Mouse (Mus musculus) ES-Bruce4 (cell line): Measurements from ENCODE around the gene Tmem72. TPM values are rescaled to one million over a fixed set of nuclear protein-coding genes. Genes with fewer than 3 reads are reported as not detected.

Experiments
- H3K27ac ChIP-seq: 2 replicates; pipeline ENCODE4 v1.5.1; 2012; ENCODE audit warnings: low read length, inconsistent platforms; ENCODE audit not compliant: insufficient read depth
- H3K27me3 ChIP-seq: 2 replicates; pipeline ENCODE4 v1.6.1; 2012; ENCODE audit warnings: mild to moderate bottlenecking, low read length, inconsistent platforms; ENCODE audit not compliant: control insufficient read depth, poor library complexity, insufficient read depth, severe bottlenecking
- H3K36me3 ChIP-seq: 2 replicates; pipeline ENCODE4 v1.6.1; 2012; ENCODE audit warnings: inconsistent platforms, mild to moderate bottlenecking, low read length, moderate library complexity; ENCODE audit not compliant: control insufficient read depth, poor library complexity, insufficient read depth, severe bottlenecking
- H3K4me1 ChIP-seq: one replicate; pipeline ENCODE4 v1.8.1; 2011; ENCODE audit warnings: low read length; ENCODE audit not compliant: control insufficient read depth, insufficient read depth
- H3K4me3 ChIP-seq: 2 replicates; pipeline ENCODE4 v1.5.1; 2011; ENCODE audit warnings: low read depth, mild to moderate bottlenecking, low read length
- H3K9ac ChIP-seq: 2 replicates; pipeline ENCODE4 v1.6.1; 2012; ENCODE audit warnings: low read depth, mild to moderate bottlenecking, inconsistent platforms; ENCODE audit not compliant: poor library complexity, severe bottlenecking
- H3K9me3 ChIP-seq: replicated peaks from 2 replicates; pipeline ENCODE4 v1.6.1; 2012; ENCODE audit warnings: mild to moderate bottlenecking, low read length, inconsistent platforms; ENCODE audit not compliant: control insufficient read depth, poor library complexity, insufficient read depth, severe bottlenecking
- CTCF ChIP-seq: IDR thresholded peaks from one replicate; pipeline ENCODE4 v1.8.1; 2011; ENCODE audit warnings: low read depth, low read length
- EP300 ChIP-seq: IDR thresholded peaks from 2 replicates; pipeline ENCODE4 v1.6.1; 2011; ENCODE audit warnings: low read depth, low read length; ENCODE audit not compliant: insufficient read depth
- POLR2A ChIP-seq: IDR thresholded peaks from one replicate; pipeline ENCODE4 v1.8.1; 2011; ENCODE audit warnings: low read length; ENCODE audit not compliant: insufficient read depth
- polyA plus RNA-seq: library from polyadenylated mRNA; stranded (reverse); fragments of >200 nt; gene quantifications from 2 replicates; pipeline ENCODE4 v1.2.4, GENCODE M21; 2011; ENCODE audit warnings: low read depth; ENCODE audit not compliant: missing spikeins, insufficient read depth, insufficient read length

Tmem72 gene
- polyA plus RNA-seq, 1 experiment, result 0.07 TPM

DNA sequence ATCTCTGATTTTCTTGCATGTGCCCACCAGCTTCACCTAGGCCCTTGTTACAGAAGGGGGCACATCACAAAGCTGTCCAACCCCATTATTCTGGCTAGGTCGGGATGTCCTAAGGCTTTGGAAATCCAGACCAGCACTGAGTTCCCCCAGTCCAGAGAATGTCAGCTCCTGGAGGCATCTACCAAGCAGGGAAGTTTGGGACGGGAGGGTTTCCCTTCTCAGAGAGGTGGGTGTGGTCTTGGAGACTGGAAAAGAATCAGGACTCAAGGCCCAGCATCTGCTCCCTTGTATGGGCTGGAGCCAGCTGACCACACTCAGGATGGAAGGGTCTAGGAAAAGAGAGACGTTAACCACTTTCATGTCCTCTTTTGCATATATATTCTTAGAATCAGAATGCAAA, 63.5 kb downstream of the Tmem72 start:
- Histone ChIP-seq H3K4me1 (no peaks in the 10 kb centered on the region), H3K36me3 (no peaks in the 10 kb centered on the region), H3K9ac (no peak overlapping the region), H3K4me3 (no peak overlapping the region), H3K9me3 (no peaks in the 10 kb centered on the region), H3K27ac (no peak overlapping the region), H3K27me3 (no peaks in the 10 kb centered on the region)
- TF ChIP-seq CTCF (no peak), POLR2A (no peak), EP300 (no peak)

DNA sequence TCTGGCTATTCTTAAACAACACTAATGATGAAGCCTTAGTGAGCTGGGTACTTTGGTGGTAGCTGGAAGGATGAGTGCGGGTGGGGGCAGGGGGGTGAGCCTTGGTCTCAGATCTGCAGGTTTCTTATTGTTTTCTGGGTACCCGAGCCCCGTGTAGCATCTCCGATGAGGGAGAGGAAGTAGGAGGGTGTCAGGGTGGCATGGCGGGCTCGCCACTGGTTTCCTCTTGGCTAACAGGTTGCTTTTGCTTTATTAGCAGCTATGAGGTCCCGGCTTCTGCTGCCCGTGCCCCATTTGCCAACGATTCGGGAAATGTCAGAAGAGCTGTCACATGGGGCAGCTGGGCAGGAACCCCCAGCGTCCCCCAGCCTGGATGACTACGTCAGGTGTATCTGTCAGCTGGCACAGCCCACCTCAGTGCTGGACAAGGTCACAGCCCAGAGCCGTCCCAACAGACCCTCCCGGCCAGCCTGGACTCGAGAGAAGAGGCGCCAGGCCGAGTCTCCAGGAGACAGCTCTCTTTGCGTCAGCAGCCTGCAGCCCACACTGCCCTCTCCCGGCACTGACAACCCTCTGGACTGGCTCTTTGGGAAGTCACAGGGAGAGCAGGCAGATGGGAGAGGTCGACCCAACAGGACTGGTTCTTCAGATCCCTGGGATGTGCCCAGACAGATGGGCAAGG, 65.1 kb downstream of the Tmem72 start:
- Histone ChIP-seq H3K4me1 (no peaks in the 10 kb centered on the region), H3K27me3 (no peaks in the 10 kb centered on the region), H3K9ac (no peak overlapping the region), H3K36me3 (no peaks in the 10 kb centered on the region), H3K27ac (no peak overlapping the region), H3K4me3 (no peak overlapping the region), H3K9me3 (no peaks in the 10 kb centered on the region)
- TF ChIP-seq EP300 (no peak), POLR2A (no peak), CTCF (no peak)

- Histone ChIP-seq H3K4me3 (no peak within 1 kb of the TSS), H3K27me3 (no peaks in the 10 kb centered on the region), H3K27ac (no peak within 1 kb of the TSS), H3K9me3 (no peaks in the 10 kb centered on the region), H3K36me3 (no peaks in the 10 kb centered on the region), H3K4me1 (no peaks in the 10 kb centered on the region), H3K9ac (no peak within 1 kb of the TSS)
- TF ChIP-seq EP300, result no peak
- no peak for TF ChIP-seq CTCF
- no peak for TF ChIP-seq POLR2A
Measured at GRCm38 (mm10) chr6:116650406-116650805, 66.3 kb downstream of the Tmem72 start, which contains the start of gene Depp1. Gene Depp1, plus strand, starts transcription at chr6:116650609.

GRCm38 (mm10) chr6:116649811-116650210, 66.9 kb downstream of the Tmem72 start:
- Histone ChIP-seq H3K27me3 (no peaks in the 10 kb centered on the region), H3K4me3 (no peak overlapping the region), H3K9ac (no peak overlapping the region), H3K27ac (no peak overlapping the region), H3K4me1 (no peaks in the 10 kb centered on the region), H3K9me3 (no peaks in the 10 kb centered on the region), H3K36me3 (no peaks in the 10 kb centered on the region)
- TF ChIP-seq CTCF, result no peak
- TF ChIP-seq POLR2A, result no peak
- TF ChIP-seq EP300, result no peak

- Histone ChIP-seq H3K4me1 (no peaks in the 10 kb centered on the region), H3K9me3 (no peaks in the 10 kb centered on the region), H3K4me3 (no peak overlapping the region), H3K27ac (no peak overlapping the region), H3K27me3 (no peaks in the 10 kb centered on the region), H3K36me3 (no peaks in the 10 kb centered on the region), H3K9ac (no peak overlapping the region)
- TF ChIP-seq CTCF (no peak), POLR2A (no peak), EP300 (no peak)
Measured at GRCm38 (mm10) chr6:116647763-116648162, 69.0 kb downstream of the Tmem72 start.

DNA sequence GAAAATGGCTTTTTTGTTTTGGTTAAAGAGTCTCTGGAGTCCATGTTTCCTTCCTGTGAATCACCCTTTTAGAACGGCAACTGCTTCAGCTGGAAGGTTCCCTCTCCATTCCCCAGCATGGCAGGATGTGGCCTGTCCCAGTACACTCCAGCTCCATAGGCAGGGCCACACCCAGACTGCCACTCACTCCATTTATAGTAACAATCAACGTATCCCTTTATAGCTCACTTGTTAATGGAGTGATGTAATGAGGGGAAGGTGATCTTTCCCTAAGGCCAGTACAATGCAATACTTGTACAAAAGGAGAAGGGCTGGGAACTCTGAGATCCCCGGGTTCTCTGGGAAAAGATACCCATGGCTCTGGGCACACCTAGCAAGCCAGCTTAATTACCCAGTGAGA, 72.4 kb downstream of the Tmem72 start:
- no peaks in the 10 kb centered on the region for H3K27me3 ChIP-seq
- no peaks in the 10 kb centered on the region for H3K36me3 ChIP-seq
- no peak overlapping the region for H3K9ac ChIP-seq
- H3K4me1 ChIP-seq, result no peaks in the 10 kb centered on the region
- no peak overlapping the region for H3K4me3 ChIP-seq
- H3K9me3 ChIP-seq, result no peaks in the 10 kb centered on the region
- H3K27ac ChIP-seq, result no peak overlapping the region
- TF ChIP-seq EP300 (no peak), POLR2A (no peak), CTCF (no peak)
